Mouse (Mus musculus): ENCODE data around the gene Tctex1d1. TPM values are rescaled to one million over a fixed set of nuclear protein-coding genes. Genes with fewer than 3 reads are reported as not detected.

The Tctex1d1 gene
- polyA plus RNA-seq, 1 experiment = not detected

GRCm38 (mm10) chr4:102977778-102978321 lies 556 bp upstream of the Tctex1d1 start:
- no peaks in the 10 kb centered on the region; the same call in none of the 2 replicates for H3K4me1 ChIP-seq (ENCODE audit: control insufficient read depth, insufficient read depth, low read length)
- 39% methylated on average over 16 of the region's 16 CpGs for WGBS
- no peak for TF ChIP-seq CTCF (IDR thresholded peaks at IDR 0.05; ENCODE audit: control insufficient read depth, insufficient read depth, low read length)
- TF ChIP-seq POLR2A (IDR thresholded peaks at IDR 0.05; ENCODE audit: borderline replicate concordance, control insufficient read depth, low read depth, low read length) = no peak
- no peak overlapping the region for H3K27ac ChIP-seq (ENCODE audit: control insufficient read depth, insufficient read depth, low read depth, low read length, poor library complexity)
- H3K4me3 ChIP-seq (replicated peaks; ENCODE audit: control insufficient read depth, low read depth, low read length) = no peak overlapping the region

- WGBS = 16% methylated on average over 5 of the region's 5 CpGs
- no peaks in the 10 kb centered on the region; the same call in none of the 2 replicates for H3K4me1 ChIP-seq (ENCODE audit: control insufficient read depth, insufficient read depth, low read length)
- TF ChIP-seq CTCF (IDR thresholded peaks at IDR 0.05; ENCODE audit: control insufficient read depth, insufficient read depth, low read length) = no peak
- TF ChIP-seq POLR2A (IDR thresholded peaks at IDR 0.05; ENCODE audit: borderline replicate concordance, control insufficient read depth, low read depth, low read length) = no peak
- H3K4me3 ChIP-seq (replicated peaks; ENCODE audit: control insufficient read depth, low read depth, low read length) = no peak overlapping the region
- no peak overlapping the region for H3K27ac ChIP-seq (ENCODE audit: control insufficient read depth, insufficient read depth, low read depth, low read length, poor library complexity)
Measured at GRCm38 (mm10) chr4:102979385-102979784, 979 bp downstream of the Tctex1d1 start.

- TF ChIP-seq CTCF (IDR thresholded peaks at IDR 0.05; ENCODE audit: control insufficient read depth, insufficient read depth, low read length) (no peak), POLR2A (IDR thresholded peaks at IDR 0.05; ENCODE audit: borderline replicate concordance, control insufficient read depth, low read depth, low read length) (no peak)
- 48% methylated on average over 8 of the region's 8 CpGs for WGBS
- H3K4me3 ChIP-seq (replicated peaks; ENCODE audit: control insufficient read depth, low read depth, low read length) = no peak overlapping the region
Measured at GRCm38 (mm10) chr4:102981709-102982108, 3.3 kb downstream of the Tctex1d1 start.

GRCm38 (mm10) chr4:102986173-102986572 lies 7.8 kb downstream of the Tctex1d1 start:
- WGBS = 67% methylated on average over 7 of the region's 7 CpGs
- H3K4me3 ChIP-seq (replicated peaks; ENCODE audit: control insufficient read depth, low read depth, low read length) = no peak overlapping the region
- no peak overlapping the region for H3K27ac ChIP-seq (ENCODE audit: control insufficient read depth, insufficient read depth, low read depth, low read length, poor library complexity)
- H3K4me1 ChIP-seq (ENCODE audit: control insufficient read depth, insufficient read depth, low read length) = no peaks in the 10 kb centered on the region; the same call in none of the 2 replicates
- no peak for TF ChIP-seq CTCF (IDR thresholded peaks at IDR 0.05; ENCODE audit: control insufficient read depth, insufficient read depth, low read length)
- TF ChIP-seq POLR2A (IDR thresholded peaks at IDR 0.05; ENCODE audit: borderline replicate concordance, control insufficient read depth, low read depth, low read length) = no peak

More at GRCm38 (mm10) chr4:102981709-102982108, 3.3 kb downstream of the Tctex1d1 start:
- Histone ChIP-seq H3K27ac (ENCODE audit: control insufficient read depth, insufficient read depth, low read depth, low read length, poor library complexity) (no peak overlapping the region), H3K4me1 (ENCODE audit: control insufficient read depth, insufficient read depth, low read length) (no peaks in the 10 kb centered on the region; the same call in none of the 2 replicates)

GRCm38 (mm10) chr4:102986917-102987316 lies 8.5 kb downstream of the Tctex1d1 start:
- TF ChIP-seq CTCF (IDR thresholded peaks at IDR 0.05; ENCODE audit: control insufficient read depth, insufficient read depth, low read length) = peak; percentile 54; the same call in 1 of the 2 replicates
- no peak for TF ChIP-seq POLR2A (IDR thresholded peaks at IDR 0.05; ENCODE audit: borderline replicate concordance, control insufficient read depth, low read depth, low read length)
- Histone ChIP-seq H3K4me1 (ENCODE audit: control insufficient read depth, insufficient read depth, low read length) (no peaks in the 10 kb centered on the region), H3K27ac (ENCODE audit: control insufficient read depth, insufficient read depth, low read depth, low read length, poor library complexity) (no peak overlapping the region), H3K4me3 (replicated peaks; ENCODE audit: control insufficient read depth, low read depth, low read length) (no peak overlapping the region)
- 1% methylated on average over 2 of the region's 2 CpGs for WGBS

GRCm38 (mm10) chr4:102987325-102987724 lies 8.9 kb downstream of the Tctex1d1 start:
- 92% methylated on average over 4 of the region's 4 CpGs for WGBS
- no peak overlapping the region for H3K4me3 ChIP-seq (replicated peaks; ENCODE audit: control insufficient read depth, low read depth, low read length)
- H3K27ac ChIP-seq (ENCODE audit: control insufficient read depth, insufficient read depth, low read depth, low read length, poor library complexity) = no peak overlapping the region
- H3K4me1 ChIP-seq (ENCODE audit: control insufficient read depth, insufficient read depth, low read length) = no peaks in the 10 kb centered on the region
- no peak for TF ChIP-seq CTCF (IDR thresholded peaks at IDR 0.05; ENCODE audit: control insufficient read depth, insufficient read depth, low read length)
- no peak for TF ChIP-seq POLR2A (IDR thresholded peaks at IDR 0.05; ENCODE audit: borderline replicate concordance, control insufficient read depth, low read depth, low read length)

GRCm38 (mm10) chr4:102987756-102988155 lies 9.3 kb downstream of the Tctex1d1 start:
- Histone ChIP-seq H3K27ac (ENCODE audit: control insufficient read depth, insufficient read depth, low read depth, low read length, poor library complexity) (no peak overlapping the region), H3K4me1 (ENCODE audit: control insufficient read depth, insufficient read depth, low read length) (no peaks in the 10 kb centered on the region), H3K4me3 (replicated peaks; ENCODE audit: control insufficient read depth, low read depth, low read length) (no peak overlapping the region)
- no peak for TF ChIP-seq CTCF (IDR thresholded peaks at IDR 0.05; ENCODE audit: control insufficient read depth, insufficient read depth, low read length)
- TF ChIP-seq POLR2A (IDR thresholded peaks at IDR 0.05; ENCODE audit: borderline replicate concordance, control insufficient read depth, low read depth, low read length) = no peak
- 63% methylated on average over 2 of the region's 2 CpGs for WGBS

GRCm38 (mm10) chr4:102988526-102988925 lies 10.1 kb downstream of the Tctex1d1 start:
- Histone ChIP-seq H3K27ac (ENCODE audit: control insufficient read depth, insufficient read depth, low read depth, low read length, poor library complexity) (no peak overlapping the region), H3K4me3 (replicated peaks; ENCODE audit: control insufficient read depth, low read depth, low read length) (no peak overlapping the region), H3K4me1 (ENCODE audit: control insufficient read depth, insufficient read depth, low read length) (no peaks in the 10 kb centered on the region)
- WGBS = 70% methylated on average over 6 of the region's 6 CpGs
- TF ChIP-seq CTCF (IDR thresholded peaks at IDR 0.05; ENCODE audit: control insufficient read depth, insufficient read depth, low read length) = no peak
- TF ChIP-seq POLR2A (IDR thresholded peaks at IDR 0.05; ENCODE audit: borderline replicate concordance, control insufficient read depth, low read depth, low read length) = no peak
